In the genomic region with DNA sequence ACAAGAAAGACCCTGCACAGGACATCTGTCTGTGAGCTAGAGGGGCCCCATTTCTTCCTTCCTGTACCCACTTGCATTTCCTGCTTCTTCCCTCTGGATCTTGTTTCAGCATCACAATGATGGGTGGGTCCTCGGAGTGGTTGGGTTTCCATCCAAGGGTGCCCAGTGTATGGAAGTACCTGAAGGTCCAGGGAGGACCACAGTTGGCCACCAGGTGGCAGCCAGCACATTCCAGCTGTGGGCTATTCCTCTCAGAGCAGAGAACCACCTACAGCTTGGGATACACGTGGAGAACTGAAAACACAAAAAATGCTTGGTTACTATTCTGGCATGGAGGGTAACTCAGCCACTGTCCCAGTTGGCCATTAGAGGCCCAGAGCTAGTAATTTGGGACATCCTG, we compare ENCODE assay signal across 9 mouse cellular contexts. TPM values are rescaled to one million over a fixed set of nuclear protein-coding genes. Genes with fewer than 3 reads are reported as not detected.
DNase-seq lines count a peak whose midpoint lies in the region; ATAC-seq and TF ChIP-seq lines count a peak whose summit lies in the region.
"Had no signal": no experiment of that assay in that cellular context is flagged by ENCODE, and none has a peak within 500 bp of the region (broad histone marks: within the 10 kb centered on the region; RNA-seq: fewer than 3 reads in every experiment).

No protein-coding gene starts in this region.

- ATAC-seq in forebrain, embryonic 12.5 days (ENCODE audit: low FRiP score), result peak; percentile 64; the same call in 1 of the 2 replicates
- ATAC-seq in intestine, embryonic 15.5 days, result peak; percentile 84
- no peak for ATAC-seq in liver, embryonic 14.5 days (ENCODE audit: insufficient read depth)

- no peaks in the 10 kb centered on the region for H3K36me3 ChIP-seq in forebrain, embryonic 12.5 days (replicated peaks)
- no peaks in the 10 kb centered on the region for H3K36me3 ChIP-seq in intestine, embryonic 15.5 days
- no peaks in the 10 kb centered on the region for H3K36me3 ChIP-seq in liver, embryonic 14.5 days (replicated peaks; ENCODE audit: control insufficient read depth, insufficient read depth, low read depth)

- no peaks in the 10 kb centered on the region for H3K9me3 ChIP-seq in forebrain, embryonic 12.5 days
- H3K9me3 ChIP-seq in intestine, embryonic 15.5 days, result no peaks in the 10 kb centered on the region
- H3K9me3 ChIP-seq in liver, embryonic 14.5 days (ENCODE audit: control insufficient read depth, low read length), result no peaks in the 10 kb centered on the region

- TF ChIP-seq EP300 in liver, embryonic 14.5 days (IDR thresholded peaks at IDR 0.05; ENCODE audit: low read depth), result no peak

- no peak overlapping the region for H3K4me2 ChIP-seq in forebrain, embryonic 12.5 days
- H3K4me2 ChIP-seq in intestine, embryonic 15.5 days (replicated peaks), result no peak overlapping the region
- H3K4me2 ChIP-seq in liver, embryonic 14.5 days (ENCODE audit: low read depth), result no peak overlapping the region

- peak; percentile 75 for TF ChIP-seq CTCF in liver, embryonic 14.5 days (IDR thresholded peaks at IDR 0.05; ENCODE audit: low read depth)

- H3K27ac ChIP-seq in forebrain, embryonic 12.5 days, result no peak overlapping the region
- no peak overlapping the region for H3K27ac ChIP-seq in intestine, embryonic 15.5 days
- no peak overlapping the region for H3K27ac ChIP-seq in liver, embryonic 14.5 days

- WGBS in forebrain, embryonic 12.5 days, result 43% methylated on average over 2 of the region's 2 CpGs
- WGBS in intestine, embryonic 15.5 days, result 17% methylated on average over 2 of the region's 2 CpGs
- 19% methylated on average over 2 of the region's 2 CpGs for WGBS in liver, embryonic 14.5 days (ENCODE audit: insufficient replicate concordance)

- peaks cover 17% of the 10 kb centered on the region for H3K4me1 ChIP-seq in forebrain, embryonic 12.5 days
- H3K4me1 ChIP-seq in intestine, embryonic 15.5 days (replicated peaks), result no peaks in the 10 kb centered on the region
- H3K4me1 ChIP-seq in liver, embryonic 14.5 days (replicated peaks; ENCODE audit: control insufficient read depth in 2 of 2, insufficient read depth in 2 of 2, low read length in 1 of 2), result 0 out of 4 replicates have a peak, but pooled peaks cover 0 to 2% of the 10 kb centered on the region in 2 experiments

- no peaks in the 10 kb centered on the region; the same call in 1 of the 2 replicates for H3K27me3 ChIP-seq in forebrain, embryonic 12.5 days
- no peaks in the 10 kb centered on the region for H3K27me3 ChIP-seq in intestine, embryonic 15.5 days (replicated peaks)
- no peaks in the 10 kb centered on the region for H3K27me3 ChIP-seq in liver, embryonic 14.5 days (ENCODE audit: control insufficient read depth, insufficient read depth, low read length)

- DNase-seq in ovary, postnatal 10 days (ENCODE audit: low spot score), result peak; percentile 39
- DNase-seq in ovary, adult 18-20 months (ENCODE audit: low spot score), result no peak
- DNase-seq in adipocyte (ENCODE audit: low spot score), result peak; percentile 83
- peak in 1 of 3 experiments; percentile 4 for DNase-seq in liver, embryonic 14.5 days (ENCODE audit: low read depth in 3 of 3, low spot score in 3 of 3)
- DNase-seq in ovary, postnatal 14 days (ENCODE audit: low spot score), result peak; percentile 52
- DNase-seq in spleen, adult 12 weeks (ENCODE audit: low spot score), result no peak

- no peak overlapping the region for H3K4me3 ChIP-seq in forebrain, embryonic 12.5 days (replicated peaks)
- H3K4me3 ChIP-seq in intestine, embryonic 15.5 days (replicated peaks), result no peak overlapping the region
- H3K4me3 ChIP-seq in liver, embryonic 14.5 days (ENCODE audit: insufficient read depth in 1 of 2, low read depth in 2 of 2, low read length in 2 of 2), result no peak overlapping the region
- H3K4me3 ChIP-seq: myocyte had no signal

- H3K9ac ChIP-seq in forebrain, embryonic 12.5 days, result no peak overlapping the region
- H3K9ac ChIP-seq in intestine, embryonic 15.5 days, result no peak overlapping the region
- H3K9ac ChIP-seq in liver, embryonic 14.5 days (replicated peaks), result no peak overlapping the region

RNA-seq across cellular contexts. Expression of gene Tmem255b, which starts 20.3 kb away (rescaled TPM):
- polyA plus RNA-seq in forebrain, embryonic 12.5 days (2016; fragmentation: Nextera tagmentation; extraction: Ambion mirVana), result 0.27 TPM in 1 of 2 replicates, not detected in the other
- 2.2 and 2.7 TPM in 2 replicates for polyA plus RNA-seq in intestine, embryonic 15.5 days (2015; fragmentation: Nextera tagmentation; extraction: Ambion mirVana)
- 0.02 TPM in 1 of 2 replicates, not detected in the other for polyA plus RNA-seq in liver, embryonic 14.5 days (2012; rRNA removed)
- 0.14 TPM in 1 of 2 replicates, not detected in the other for polyA plus RNA-seq in liver, embryonic 14.5 days (2014; fragmentation: Nextera tagmentation; extraction: Ambion mirVana)
- polyA plus RNA-seq: myocyte had no signal

RNA-seq across cellular contexts. Expression of gene Gas6, which starts 39.0 kb away (rescaled TPM):
- 10.0 and 13.9 TPM in 2 replicates for polyA plus RNA-seq in forebrain, embryonic 12.5 days (2016; fragmentation: Nextera tagmentation; extraction: Ambion mirVana)
- polyA plus RNA-seq in intestine, embryonic 15.5 days (2015; fragmentation: Nextera tagmentation; extraction: Ambion mirVana), result 50.9 and 57.8 TPM in 2 replicates
- 2.2 and 2.7 TPM in 2 replicates for polyA plus RNA-seq in liver, embryonic 14.5 days (2012; rRNA removed)
- polyA plus RNA-seq in liver, embryonic 14.5 days (2014; fragmentation: Nextera tagmentation; extraction: Ambion mirVana), result 2.2 and 2.3 TPM in 2 replicates

RNA-seq across cellular contexts. Expression of gene Grk1, which starts 50.4 kb away (rescaled TPM):
- polyA plus RNA-seq in forebrain, embryonic 12.5 days (2016; fragmentation: Nextera tagmentation; extraction: Ambion mirVana), result 0.03 and 0.04 TPM in 2 replicates
- polyA plus RNA-seq in intestine, embryonic 15.5 days (2015; fragmentation: Nextera tagmentation; extraction: Ambion mirVana), result not detected in 2 replicates
- 0.01 and 0.02 TPM in 2 replicates for polyA plus RNA-seq in liver, embryonic 14.5 days (2012; rRNA removed)
- 0.04 TPM in 1 of 2 replicates, not detected in the other for polyA plus RNA-seq in liver, embryonic 14.5 days (2014; fragmentation: Nextera tagmentation; extraction: Ambion mirVana)

RNA-seq across cellular contexts. Expression of gene Atp4b, which starts 58.7 kb away (rescaled TPM):
- polyA plus RNA-seq in forebrain, embryonic 12.5 days (2016; fragmentation: Nextera tagmentation; extraction: Ambion mirVana), result not detected in 2 replicates
- not detected in 2 replicates for polyA plus RNA-seq in intestine, embryonic 15.5 days (2015; fragmentation: Nextera tagmentation; extraction: Ambion mirVana)
- polyA plus RNA-seq in liver, embryonic 14.5 days (2012; rRNA removed), result not detected in 2 replicates
- not detected in 2 replicates for polyA plus RNA-seq in liver, embryonic 14.5 days (2014; fragmentation: Nextera tagmentation; extraction: Ambion mirVana)
- polyA plus RNA-seq: myocyte had no signal

Comparison
In these comparisons a context has a peak if more than half of its experiments do, and no peak if none do; other contexts are left out.
1. DNase-seq: peak in ovary, postnatal 10 days (single experiment), adipocyte (single experiment) and ovary, postnatal 14 days (single experiment); none in ovary, adult 18-20 months (single experiment) and spleen, adult 12 weeks (single experiment).